Mouse (Mus musculus): ENCODE measurements around the gene Ubxn11. TPM values are rescaled to one million over a fixed set of nuclear protein-coding genes. Genes with fewer than 3 reads are reported as not detected.
"Not testable (repeated sequence)": the region's sequence is repeated elsewhere in the genome, so short reads cannot be mapped to it uniquely, and the experiment has no call there.

Gene Ubxn11
- total RNA-seq, 2 experiments from 2014 or later: 2.0 to 2.4 TPM

DNA sequence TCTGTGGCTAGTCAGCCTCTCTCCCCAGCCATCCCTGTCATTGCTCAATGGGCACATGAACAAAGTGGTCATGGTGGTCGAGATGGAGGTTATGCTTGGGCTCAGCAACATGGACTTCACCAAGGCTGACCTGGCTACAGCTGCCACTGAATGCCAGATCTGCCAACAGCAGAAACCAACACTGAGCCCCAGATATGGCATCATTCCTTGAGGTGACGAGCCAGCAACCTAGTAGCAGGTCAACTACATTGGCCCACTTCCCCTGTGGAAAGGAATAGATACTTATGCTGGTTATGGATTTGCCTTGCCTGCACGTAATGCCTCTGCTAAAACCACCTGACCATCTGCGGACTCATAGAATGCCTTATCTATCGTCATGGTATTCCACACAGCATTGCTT lies 41.9 kb downstream of the Ubxn11 start:
- DNase-seq: not testable (repeated sequence)

GRCm38 (mm10) chr4:134149389-134149788 lies 47.0 kb downstream of the Ubxn11 start:
- no peak for DNase-seq

DNA sequence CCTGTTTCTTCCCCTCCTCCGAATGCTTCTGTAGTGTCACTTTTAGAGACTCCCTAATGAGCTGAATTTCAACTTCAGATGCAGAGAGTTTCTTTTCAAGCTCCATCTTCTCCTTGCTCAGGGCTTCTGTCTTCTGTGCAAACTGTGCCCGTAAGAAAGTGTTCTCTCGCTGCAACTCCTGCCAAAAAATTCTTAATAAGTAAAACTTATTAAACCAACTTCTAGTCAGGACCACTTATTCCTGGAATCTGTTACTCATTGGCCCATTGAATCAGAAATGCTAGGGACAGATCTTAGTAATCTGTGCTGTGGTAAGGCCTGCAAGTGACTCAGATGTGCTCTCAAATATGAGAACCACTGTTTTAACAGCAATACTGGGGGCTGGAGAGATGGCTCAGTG lies 49.7 kb downstream of the Ubxn11 start:
- DNase-seq: no peak

GRCm38 (mm10) chr4:134153656-134154055 lies 51.3 kb downstream of the Ubxn11 start:
- DNase-seq: no peak

- peak; percentile 60 to 66 for DNase-seq
Observed at GRCm38 (mm10) chr4:134154354-134154753, 52.0 kb downstream of the Ubxn11 start.

- DNase-seq: peak in 1 of 2 experiments; percentile 31
Observed at GRCm38 (mm10) chr4:134155531-134155930, 53.2 kb downstream of the Ubxn11 start.

- DNase-seq: peak; percentile 40 to 46
Observed at GRCm38 (mm10) chr4:134155961-134156465, 53.6 kb downstream of the Ubxn11 start.

DNA sequence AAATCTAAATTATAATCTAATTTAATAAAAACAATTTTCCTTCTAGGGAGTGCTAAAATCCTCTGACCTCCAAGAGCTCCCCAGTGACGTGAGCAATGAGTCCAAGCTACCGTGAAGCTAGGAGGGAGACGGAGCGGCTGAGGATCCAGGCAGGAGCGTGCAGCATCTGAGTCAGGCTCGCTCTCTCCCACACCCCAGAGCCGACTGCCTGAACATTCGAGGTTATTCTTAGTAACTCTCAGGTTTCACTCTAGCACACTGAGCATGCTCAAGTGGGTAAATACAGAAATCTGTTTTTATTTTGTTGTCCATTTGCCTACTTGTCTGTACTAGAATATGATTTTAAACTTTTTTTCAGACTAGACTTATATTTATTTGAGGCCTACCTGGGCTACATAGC lies 54.4 kb downstream of the Ubxn11 start:
- peak; percentile 68 to 69 for DNase-seq

- no peak for DNase-seq
Observed at GRCm38 (mm10) chr4:134157558-134157957, 55.2 kb downstream of the Ubxn11 start.

GRCm38 (mm10) chr4:134158774-134159173 lies 56.4 kb downstream of the Ubxn11 start:
- DNase-seq: no peak

DNA sequence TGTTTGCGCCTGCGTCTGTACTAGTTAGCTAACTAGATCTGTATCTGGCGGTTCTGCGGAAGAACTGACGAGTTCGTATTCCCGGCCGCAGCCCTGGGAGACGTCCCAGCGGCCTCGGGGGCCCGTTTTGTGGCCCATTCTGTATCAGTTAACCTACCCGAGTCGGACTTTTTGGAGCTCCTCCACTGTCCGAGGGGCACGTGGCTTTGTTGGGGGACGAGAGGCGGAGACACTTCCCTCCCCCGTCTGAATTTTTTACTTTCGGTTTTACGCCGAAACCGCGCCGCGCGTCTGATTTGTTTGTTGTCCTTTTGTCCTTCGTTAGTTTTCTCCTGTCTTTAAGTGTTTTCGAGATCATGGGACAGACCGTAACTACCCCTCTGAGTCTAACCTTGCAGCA lies 57.7 kb downstream of the Ubxn11 start:
- DNase-seq: peak; percentile 73 to 74

GRCm38 (mm10) chr4:134164591-134164990 lies 62.2 kb downstream of the Ubxn11 start:
- no peak for DNase-seq

- peak; percentile 35 to 36 for DNase-seq
Observed at GRCm38 (mm10) chr4:134165024-134165423, 62.7 kb downstream of the Ubxn11 start.

DNA sequence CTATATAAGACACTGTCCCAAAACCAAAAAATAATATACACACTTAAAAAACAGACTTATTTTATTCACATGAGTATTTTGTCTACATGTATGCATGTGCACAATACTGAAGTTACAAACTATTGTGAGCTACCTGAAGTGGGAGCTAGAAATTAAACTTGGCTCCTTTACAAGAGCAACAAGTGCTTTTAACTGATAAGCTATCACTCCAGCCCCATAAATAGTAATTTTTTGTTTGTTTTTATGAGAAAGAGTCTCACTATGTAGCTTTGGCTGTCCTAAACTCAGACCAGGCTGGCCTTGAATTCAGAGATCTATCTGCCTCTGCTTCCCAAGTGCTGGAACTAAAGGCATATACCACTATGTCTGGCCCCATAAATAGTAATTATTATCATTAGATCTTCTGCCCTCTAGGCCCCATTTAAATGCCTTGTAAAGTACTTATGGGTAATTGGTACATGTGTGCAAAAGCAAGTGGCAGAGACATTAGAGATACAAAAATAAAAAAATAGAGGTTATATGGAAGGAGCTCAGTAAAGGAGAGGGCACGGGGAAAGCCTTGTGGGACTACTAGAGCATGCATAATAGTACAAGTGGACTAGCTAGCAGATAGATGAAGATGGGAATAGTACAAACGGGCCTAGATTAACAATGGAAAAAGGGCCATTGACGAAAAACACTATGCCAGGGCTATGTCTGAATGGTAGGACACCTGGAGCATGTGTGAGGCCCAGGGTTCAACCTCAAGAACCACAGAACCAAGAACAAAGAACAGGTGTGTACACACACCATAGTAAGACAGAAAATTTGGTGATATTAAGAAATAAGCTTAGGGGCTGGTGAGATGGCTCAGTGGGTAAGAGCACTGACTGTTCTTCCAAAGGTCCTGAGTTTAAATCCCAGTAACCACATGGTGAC lies 63.4 kb downstream of the Ubxn11 start:
- DNase-seq: no peak

DNA sequence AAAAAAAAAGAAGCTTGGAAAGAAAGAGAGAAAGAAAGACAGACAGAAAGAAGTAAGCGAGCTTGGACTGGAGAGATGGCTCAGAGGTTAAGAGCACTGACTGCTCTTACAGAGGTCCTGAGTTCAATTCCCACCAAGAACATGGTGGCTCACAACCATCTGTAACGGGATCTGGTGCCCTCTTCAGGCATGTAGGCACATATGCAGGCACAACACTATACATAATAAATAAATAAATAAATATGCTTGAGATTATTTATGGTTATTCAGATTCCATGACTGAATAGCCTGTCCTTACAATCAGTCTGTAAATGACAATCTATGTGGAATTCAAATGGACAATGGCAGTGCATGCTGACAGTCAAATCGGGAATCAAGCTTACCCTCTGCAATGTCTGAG lies 64.5 kb downstream of the Ubxn11 start:
- no peak for DNase-seq

GRCm38 (mm10) chr4:134172391-134172790 lies 70.0 kb downstream of the Ubxn11 start:
- DNase-seq: peak; percentile 44 to 47

Other genes starting within 250 kb of the Ubxn11 start
- 1 to 10 TPM; 4.4 to 6.2 TPM for gene Rps6ka1, start 214.8 kb upstream of the Ubxn11 start, total RNA-seq (2021)
- 100 to 1,000 TPM; 106 to 113 TPM for gene Hmgn2, start 133.9 kb upstream of the Ubxn11 start, total RNA-seq (2021)
- gene Dhdds, start 101.7 kb upstream of the Ubxn11 start, total RNA-seq (2021): 10 to 100 TPM; 29.9 to 31.9 TPM
- gene Lin28a, start 83.7 kb upstream of the Ubxn11 start, total RNA-seq (2021): not detected
- not detected for gene Zfp683, start 48.7 kb upstream of the Ubxn11 start, total RNA-seq (2021)
- under 1 TPM in 1 of 2 experiments, not detected in 1; 0.08 TPM for gene Crybg2, start 41.8 kb upstream of the Ubxn11 start, total RNA-seq (2021)
- gene Cd52, start 7.5 kb upstream of the Ubxn11 start, total RNA-seq (2021): 10 to 100 TPM in 1 of 2 experiments, 1 to 10 TPM in 1; 5.8 to 20.9 TPM
- 10 to 100 TPM; 34.0 to 42.8 TPM for gene Sh3bgrl3, start 26.2 kb downstream of the Ubxn11 start, total RNA-seq (2021)
- gene Cep85, start 84.5 kb downstream of the Ubxn11 start, total RNA-seq (2021): 10 to 100 TPM; 40.4 to 41.9 TPM
- gene Gm7534, start 100.4 kb downstream of the Ubxn11 start, total RNA-seq (2021): not detected
- not detected for gene Catsper4, start 124.8 kb downstream of the Ubxn11 start, total RNA-seq (2021)
- 1 to 10 TPM; 3.9 to 6.3 TPM for gene Cnksr1, start 135.8 kb downstream of the Ubxn11 start, total RNA-seq (2021)
- gene E130218I03Rik, start 141.1 kb downstream of the Ubxn11 start, total RNA-seq (2021): not detected
- 1 to 10 TPM; 3.3 to 3.6 TPM for gene Zfp593, start 143.0 kb downstream of the Ubxn11 start, total RNA-seq (2021)
- not detected for gene Gm30191, start 144.4 kb downstream of the Ubxn11 start, total RNA-seq (2021)
- gene Grrp1, start 151.5 kb downstream of the Ubxn11 start, total RNA-seq (2021): 1 to 10 TPM; 5.1 to 6.3 TPM
- 1 to 10 TPM; 4.8 to 8.0 TPM for gene Pdik1l, start 185.3 kb downstream of the Ubxn11 start, total RNA-seq (2021)
- 100 to 1,000 TPM; 195 to 199 TPM for gene Trim63, start 212.6 kb downstream of the Ubxn11 start, total RNA-seq (2021)
- under 1 TPM; 0.30 to 0.72 TPM for gene Slc30a2, start 240.6 kb downstream of the Ubxn11 start, total RNA-seq (2021)

Data from heart, adult 18-20 months (tissue).